Mouse (Mus musculus) CH12.LX (cell line): ENCODE data around the gene Plvap. TPM values are rescaled to one million over a fixed set of nuclear protein-coding genes. Genes with fewer than 3 reads are reported as not detected.

Source experiments
- DNase-seq: peaks from one replicate; pipeline ENCODE4 v3.0.0-alpha.2; 2013; ENCODE audit errors: extremely low read depth
- H3K27ac ChIP-seq: 2 replicates; pipeline ENCODE4 v1.5.1; 2012; ENCODE audit warnings: low read depth, mild to moderate bottlenecking, control low read depth, moderate library complexity; ENCODE audit not compliant: insufficient read depth
- H3K27me3 ChIP-seq: replicated peaks from 2 replicates; pipeline ENCODE3; 2012; ENCODE audit warnings: inconsistent platforms
- H3K36me3 ChIP-seq, 2 experiments: replicated peaks in 1 of 2; 2 replicates each; pipeline versions ENCODE3 to v1.6.1; 2012; ENCODE audit warnings: inconsistent platforms in 1 of 2, low read length in 1 of 2, mild to moderate bottlenecking in 1 of 2, mixed read lengths in 1 of 2, moderate library complexity in 1 of 2; ENCODE audit not compliant: control insufficient read depth in 1 of 2, insufficient read depth in 1 of 2
- H3K4me1 ChIP-seq, 2 experiments: 2 replicates each; pipeline ENCODE4 v1.6.1; 2012; ENCODE audit warnings: inconsistent platforms in 1 of 2, moderate library complexity in 1 of 2; ENCODE audit not compliant: insufficient read depth in 2 of 2, control insufficient read depth in 1 of 2
- H3K4me2 ChIP-seq: 2 replicates; pipeline ENCODE4 v1.6.1; 2012; ENCODE audit warnings: low read depth, mild to moderate bottlenecking, control low read depth; ENCODE audit not compliant: poor library complexity, insufficient read depth, severe bottlenecking
- H3K4me3 ChIP-seq, 3 experiments: fragments of 150-350 bp in 1 of 3; sonication (generic) in 1 of 3; replicated peaks in 1 of 3; 2 replicates each; pipeline versions ENCODE3 to v1.5.1; 2011 to 2012; ENCODE audit warnings: low read depth in 2 of 3, low read length in 2 of 3, mild to moderate bottlenecking in 2 of 3, moderate library complexity in 2 of 3, control low read depth in 1 of 3, improper control_type of control experiment in 1 of 3, inconsistent platforms in 1 of 3, mixed read lengths in 1 of 3; ENCODE audit not compliant: poor library complexity in 1 of 3
- H3K79me2 ChIP-seq: replicated peaks from 2 replicates; pipeline ENCODE4 v1.6.1; 2012; ENCODE audit warnings: mild to moderate bottlenecking, moderate library complexity; ENCODE audit not compliant: control insufficient read depth, poor library complexity, insufficient read depth, severe bottlenecking; ENCODE audit errors: extremely low read depth
- H3K9ac ChIP-seq: 2 replicates; pipeline ENCODE4 v1.6.1; 2012; ENCODE audit warnings: low read depth, mild to moderate bottlenecking, control low read depth, moderate library complexity; ENCODE audit not compliant: insufficient read depth
- H3K9me3 ChIP-seq: replicated peaks from 2 replicates; pipeline ENCODE3; 2012; ENCODE audit warnings: low read length, inconsistent platforms, mixed read lengths
- BHLHE40 ChIP-seq: IDR thresholded peaks from 2 replicates; pipeline ENCODE4 v1.6.1; 2011; ENCODE audit warnings: mild to moderate bottlenecking, low read depth, low read length, improper control_type of control experiment
- CTCF ChIP-seq, 2 experiments: IDR thresholded peaks in 1 of 2; conservative IDR thresholded peaks in 1 of 2; 2 replicates each; pipeline ENCODE4 v1.5.1; 2011 to 2012; ENCODE audit warnings: low read depth in 2 of 2, low read length in 2 of 2, improper control_type of control experiment in 1 of 2, inconsistent platforms in 1 of 2, mild to moderate bottlenecking in 1 of 2, moderate library complexity in 1 of 2
- ETS1 ChIP-seq: conservative IDR thresholded peaks from 2 replicates; pipeline ENCODE4 v1.6.1; 2012; ENCODE audit warnings: low read depth, mild to moderate bottlenecking, inconsistent platforms, low read length, improper control_type of control experiment, moderate library complexity
- GABPA ChIP-seq: IDR thresholded peaks from 2 replicates; pipeline ENCODE4 v1.6.1; 2012; ENCODE audit warnings: low read depth, low read length, improper control_type of control experiment, inconsistent platforms; ENCODE audit not compliant: insufficient replicate concordance
- IRF4 ChIP-seq: IDR thresholded peaks from 2 replicates; pipeline ENCODE4 v1.6.1; 2014; ENCODE audit warnings: low read depth, mild to moderate bottlenecking, inconsistent platforms, low read length, improper control_type of control experiment
- JUND ChIP-seq: conservative IDR thresholded peaks from 2 replicates; pipeline ENCODE4 v1.6.1; 2011; ENCODE audit warnings: low read depth, low read length, improper control_type of control experiment
- KAT2A ChIP-seq: IDR thresholded peaks from 2 replicates; pipeline ENCODE4 v1.6.1; 2012; ENCODE audit warnings: low read length, improper control_type of control experiment, inconsistent platforms; ENCODE audit not compliant: insufficient replicate concordance
- MAX ChIP-seq: IDR thresholded peaks from 2 replicates; pipeline ENCODE4 v1.6.1; 2011; ENCODE audit warnings: low read length, improper control_type of control experiment
- MEF2A ChIP-seq: IDR thresholded peaks from 2 replicates; pipeline ENCODE4 v1.6.1; 2014; ENCODE audit warnings: low read depth, mild to moderate bottlenecking, inconsistent platforms, low read length, improper control_type of control experiment, borderline replicate concordance
- PAX5 ChIP-seq: IDR thresholded peaks from 2 replicates; pipeline ENCODE4 v1.6.1; 2012; ENCODE audit warnings: low read length, inconsistent platforms, mixed read lengths
- POLR2A ChIP-seq: IDR thresholded peaks from 2 replicates; pipeline ENCODE4 v1.6.1; 2011; ENCODE audit warnings: low read depth, mild to moderate bottlenecking, improper control_type of control experiment, low read length
- RCOR1 ChIP-seq: conservative IDR thresholded peaks from 2 replicates; pipeline ENCODE4 v1.6.1; 2012; ENCODE audit warnings: low read depth, mild to moderate bottlenecking, inconsistent platforms, low read length, improper control_type of control experiment
- SIN3A ChIP-seq: IDR thresholded peaks from 2 replicates; pipeline ENCODE4 v1.6.1; 2012; ENCODE audit warnings: low read length, improper control_type of control experiment, inconsistent platforms
- SMC3 ChIP-seq: IDR thresholded peaks from 2 replicates; pipeline ENCODE4 v1.6.1; 2011; ENCODE audit warnings: low read depth, low read length, improper control_type of control experiment
- TBP ChIP-seq: conservative IDR thresholded peaks from 2 replicates; pipeline ENCODE4 v1.6.1; 2011; ENCODE audit warnings: low read depth, low read length, improper control_type of control experiment
- USF2 ChIP-seq: conservative IDR thresholded peaks from 2 replicates; pipeline ENCODE4 v1.6.1; 2011; ENCODE audit warnings: low read depth, low read length, improper control_type of control experiment
- ZC3H11A ChIP-seq: IDR thresholded peaks from 2 replicates; pipeline ENCODE4 v1.6.1; 2012; ENCODE audit warnings: low read depth, mild to moderate bottlenecking, inconsistent platforms, low read length, improper control_type of control experiment
- ZNF384 ChIP-seq: IDR thresholded peaks from 2 replicates; pipeline ENCODE4 v1.6.1; 2012; ENCODE audit warnings: low read depth, low read length, improper control_type of control experiment, inconsistent platforms
- dilution Hi-C: fragments of 300-500 bp; cut with MboI; formaldehyde crosslinking; loops from 2 replicates; pipeline ENCODE4 v1.14.3; 2020; ENCODE audit warnings: low sequenced_read_pairs; ENCODE audit not compliant: extremely low pct_unique_long_range_greater_than_20kb, extremely low pct_ligation_motif_present
- in situ Hi-C: fragments of 300-500 bp; cut with MboI; formaldehyde crosslinking; loops from 3 replicates; pipeline ENCODE4 v1.14.3; 2019; ENCODE audit warnings: low sequenced_read_pairs, low pct_ligation_motif_present, low pct_unique_long_range_greater_than_20kb, mixed read lengths
- polyA plus RNA-seq: library from polyadenylated mRNA; unstranded; fragments of >175 nt; gene quantifications from 2 replicates; pipeline ENCODE4 v1.2.1, GENCODE M21; 2012; ENCODE audit warnings: low read depth; ENCODE audit not compliant: insufficient read length
- total RNA-seq, 2 experiments: library from RNA; depleted of rRNA; stranded (reverse); fragments of 300-350 nt in 1 of 2; fragments of >200 nt in 1 of 2; gene quantifications; 2 replicates each; pipeline ENCODE4 v1.2.3; 2012 to 2014

Gene Plvap
- total and polyA plus RNA-seq, 3 experiments, result 0.04 to 0.27 TPM; not detected in 1

GRCm38 (mm10) chr8:71468001-71468400, 43.6 kb downstream of the Plvap start:
- H3K9ac ChIP-seq, result no peak overlapping the region
- no peak overlapping the region for H3K27ac ChIP-seq
- H3K4me3 ChIP-seq, result no peak overlapping the region
- no peak for DNase-seq
- H3K79me2 ChIP-seq, result peaks cover 26% of the 10 kb centered on the region
- peaks cover 23 to 46% of the 10 kb centered on the region in 2 experiments for H3K36me3 ChIP-seq
- TF ChIP-seq ETS1, result no peak
- TF ChIP-seq SMC3, result no peak
- TF ChIP-seq SIN3A, result no peak
- no peak for TF ChIP-seq USF2
- no peak for TF ChIP-seq JUND
- no peak for TF ChIP-seq CTCF (conservative IDR thresholded peaks at IDR 0.05 in 1 of 2, IDR thresholded peaks at IDR 0.05 in 1 of 2; ENCODE audit: low read depth in 2 of 2, low read length in 2 of 2)
- no peak for TF ChIP-seq ZC3H11A
- TF ChIP-seq MAX, result no peak
- TF ChIP-seq TBP, result no peak
- TF ChIP-seq RCOR1, result no peak
- TF ChIP-seq GABPA, result no peak
- no peak for TF ChIP-seq BHLHE40
- no peak for TF ChIP-seq IRF4
- no peak for TF ChIP-seq POLR2A
- TF ChIP-seq PAX5, result no peak
- no peak overlapping the region for H3K4me2 ChIP-seq
- in situ Hi-C loops (loop anchor here (5.0 kb wide), 1 partner anchor 36 kb away; no protein-coding TSS in a partner anchor), dilution Hi-C loops (no loop called here)
- no peaks in the 10 kb centered on the region for H3K27me3 ChIP-seq
- no peaks in the 10 kb centered on the region for H3K9me3 ChIP-seq
- H3K4me1 ChIP-seq, result peaks cover 14 to 41% of the 10 kb centered on the region in 2 experiments

GRCm38 (mm10) chr8:71467201-71467600, 44.4 kb downstream of the Plvap start:
- H3K4me1 ChIP-seq, result peaks cover 17 to 48% of the 10 kb centered on the region in 2 experiments
- no peak overlapping the region for H3K4me3 ChIP-seq
- no peak overlapping the region for H3K4me2 ChIP-seq
- H3K27ac ChIP-seq, result no peak overlapping the region
- in situ Hi-C loops, result loop anchor here (5.0 kb wide), 1 partner anchor 35 kb away; no protein-coding TSS in a partner anchor
- H3K9ac ChIP-seq, result no peak overlapping the region
- H3K27me3 ChIP-seq, result no peaks in the 10 kb centered on the region
- dilution Hi-C loops, result no loop called here
- peaks cover 15 to 38% of the 10 kb centered on the region in 2 experiments for H3K36me3 ChIP-seq
- TF ChIP-seq USF2 (no peak), KAT2A (no peak), BHLHE40 (no peak), POLR2A (no peak), MEF2A (no peak), ZNF384 (no peak), MAX (no peak), JUND (no peak), RCOR1 (no peak)
- DNase-seq, result no peak
- H3K9me3 ChIP-seq, result no peaks in the 10 kb centered on the region
- peaks cover 26% of the 10 kb centered on the region for H3K79me2 ChIP-seq
